Mouse (Mus musculus) urinary bladder, postnatal 10 days (tissue): Measurements from ENCODE around the gene Kremen1.

Experiments used
- DNase-seq: peaks from one replicate; pipeline ENCODE4 v3.0.0; 2022; ENCODE audit warnings: low spot score

Kremen1 gene

DNA sequence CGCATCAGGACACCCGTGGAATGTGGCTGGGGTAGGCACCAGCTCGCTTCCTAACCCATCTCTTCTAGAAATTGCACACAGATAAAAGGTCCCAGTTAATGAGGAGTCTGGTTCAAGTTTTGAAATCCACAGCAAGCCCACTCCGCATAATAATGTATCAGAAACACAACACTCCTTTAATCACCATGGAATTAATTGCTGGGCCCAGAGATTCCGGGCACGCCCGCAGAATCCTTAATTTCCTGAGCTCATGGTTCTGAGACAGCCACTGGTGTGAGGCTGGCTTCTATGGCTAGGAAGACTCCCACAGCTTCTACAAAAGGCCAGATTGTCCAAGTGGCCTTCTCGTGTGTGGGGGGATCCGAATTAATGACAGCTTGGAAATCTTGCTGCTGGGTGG lies 94.0 kb downstream of the Kremen1 start:
- no peak for DNase-seq

DNA sequence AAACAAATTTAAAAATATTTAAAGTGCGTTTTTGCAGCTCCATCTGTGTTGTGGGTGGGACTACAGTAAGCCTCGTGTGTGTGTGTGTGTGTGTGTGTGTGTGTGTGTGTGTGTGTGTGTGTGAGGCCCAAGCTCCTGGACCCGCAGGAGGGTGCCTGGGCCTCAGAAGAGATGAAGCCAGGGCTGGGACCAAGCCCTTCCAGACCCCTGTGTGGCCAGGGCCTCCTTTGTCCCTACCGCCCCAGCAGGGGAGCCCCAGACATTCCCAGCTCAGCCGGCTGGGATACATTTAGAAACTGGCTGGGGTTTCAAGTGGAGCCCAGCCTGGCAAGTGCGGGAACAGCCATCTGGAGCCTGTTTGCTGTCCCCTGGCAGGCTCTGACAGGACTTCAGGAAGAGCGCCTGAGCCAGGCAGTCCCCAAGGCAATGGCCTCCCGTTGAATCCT lies 95.9 kb downstream of the Kremen1 start:
- DNase-seq = no peak

DNA sequence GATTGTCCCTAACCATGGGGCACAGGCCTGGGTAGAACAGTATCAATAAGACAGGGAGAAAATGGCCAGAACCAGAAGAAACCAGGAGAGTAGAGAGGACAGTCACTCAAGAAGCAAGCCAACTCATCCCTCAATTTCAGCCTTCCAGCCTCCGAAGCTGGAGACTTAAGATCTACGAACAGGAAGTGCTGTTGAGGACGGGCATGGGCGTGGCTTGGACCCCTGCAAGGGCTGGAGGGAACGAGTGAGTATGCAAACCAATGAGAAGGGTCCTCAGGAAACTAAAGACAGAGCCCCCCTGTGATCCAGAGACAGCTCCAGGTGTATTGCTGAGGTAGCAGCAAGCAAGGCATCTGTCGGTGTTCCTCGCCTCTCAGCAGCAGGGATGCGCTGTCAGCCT lies 97.0 kb downstream of the Kremen1 start:
- no peak for DNase-seq

DNA sequence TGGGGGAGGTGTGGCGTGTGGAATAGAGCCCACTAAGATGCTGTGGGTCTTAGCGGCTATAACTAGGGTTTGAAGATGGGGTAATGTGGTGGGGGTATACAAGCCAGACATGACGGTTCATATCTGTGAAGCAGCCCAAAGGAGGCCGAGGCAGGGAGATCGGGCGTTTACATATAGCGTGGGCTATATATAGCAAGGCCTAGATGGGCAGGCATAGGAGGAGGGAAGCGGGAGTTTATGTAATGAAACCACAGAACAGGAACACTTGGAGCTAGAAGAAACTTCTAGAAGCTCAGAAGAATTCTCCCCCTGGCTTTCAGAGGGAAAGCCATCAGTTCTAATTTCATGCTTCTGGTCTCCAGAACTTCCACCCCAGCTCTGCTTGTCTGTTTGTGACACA lies 97.9 kb downstream of the Kremen1 start:
- DNase-seq = no peak

DNA sequence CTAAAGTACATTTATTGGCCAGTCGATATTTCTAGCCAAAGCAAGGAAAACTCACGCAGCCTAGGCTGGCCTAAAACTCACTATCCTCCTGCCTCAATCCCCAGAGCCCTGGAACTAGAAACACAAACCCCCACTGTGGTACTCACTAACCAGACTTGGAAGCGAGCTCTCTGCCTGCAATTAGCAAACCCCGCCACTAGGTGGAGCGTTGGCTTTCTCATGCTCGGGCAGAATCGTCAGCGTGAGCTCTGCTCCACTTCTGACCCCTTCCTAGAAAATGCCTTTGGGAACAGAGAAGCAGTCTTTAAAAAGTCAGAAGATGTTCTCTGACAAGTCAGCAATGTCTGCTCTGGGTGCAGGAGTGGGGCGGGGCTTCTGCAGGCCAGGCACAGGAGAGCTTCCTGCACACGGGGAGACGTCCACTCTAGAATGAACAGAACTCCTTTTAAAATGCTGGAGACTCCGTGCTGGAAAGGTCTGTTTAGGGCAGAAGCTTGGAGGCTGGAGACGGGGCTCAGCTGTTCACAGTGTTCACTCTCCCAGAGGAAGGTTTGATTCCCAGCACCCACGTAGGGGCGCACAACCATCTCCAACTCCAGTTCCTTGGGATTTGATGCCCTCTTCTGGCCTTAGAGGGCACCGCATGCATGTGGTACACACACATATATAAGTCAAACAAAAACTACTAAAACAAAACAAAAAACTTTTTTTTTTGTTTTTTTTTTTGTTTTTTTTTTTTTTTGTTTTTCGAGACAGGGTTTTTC lies 100.5 kb downstream of the Kremen1 start:
- no peak for DNase-seq

DNA sequence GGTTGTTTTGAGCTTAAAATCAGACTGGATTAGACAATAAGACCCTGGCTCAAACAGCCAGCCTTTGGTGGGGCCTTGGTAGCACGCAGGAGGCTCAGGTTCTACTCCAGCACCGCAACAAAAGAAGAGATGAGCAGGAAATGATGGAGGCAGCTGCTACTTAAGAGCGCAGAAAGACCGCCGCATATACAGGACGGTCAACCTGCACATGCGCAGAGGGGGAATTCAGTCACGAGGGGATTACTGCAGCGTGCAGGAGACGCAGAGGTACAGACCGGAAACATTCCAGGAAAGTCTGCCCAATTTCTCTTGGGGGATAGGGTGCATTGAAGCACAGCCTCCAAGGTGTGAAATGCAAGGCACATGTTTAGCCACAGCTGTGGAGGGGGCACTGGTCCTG lies 103.3 kb downstream of the Kremen1 start:
- DNase-seq = no peak

DNA sequence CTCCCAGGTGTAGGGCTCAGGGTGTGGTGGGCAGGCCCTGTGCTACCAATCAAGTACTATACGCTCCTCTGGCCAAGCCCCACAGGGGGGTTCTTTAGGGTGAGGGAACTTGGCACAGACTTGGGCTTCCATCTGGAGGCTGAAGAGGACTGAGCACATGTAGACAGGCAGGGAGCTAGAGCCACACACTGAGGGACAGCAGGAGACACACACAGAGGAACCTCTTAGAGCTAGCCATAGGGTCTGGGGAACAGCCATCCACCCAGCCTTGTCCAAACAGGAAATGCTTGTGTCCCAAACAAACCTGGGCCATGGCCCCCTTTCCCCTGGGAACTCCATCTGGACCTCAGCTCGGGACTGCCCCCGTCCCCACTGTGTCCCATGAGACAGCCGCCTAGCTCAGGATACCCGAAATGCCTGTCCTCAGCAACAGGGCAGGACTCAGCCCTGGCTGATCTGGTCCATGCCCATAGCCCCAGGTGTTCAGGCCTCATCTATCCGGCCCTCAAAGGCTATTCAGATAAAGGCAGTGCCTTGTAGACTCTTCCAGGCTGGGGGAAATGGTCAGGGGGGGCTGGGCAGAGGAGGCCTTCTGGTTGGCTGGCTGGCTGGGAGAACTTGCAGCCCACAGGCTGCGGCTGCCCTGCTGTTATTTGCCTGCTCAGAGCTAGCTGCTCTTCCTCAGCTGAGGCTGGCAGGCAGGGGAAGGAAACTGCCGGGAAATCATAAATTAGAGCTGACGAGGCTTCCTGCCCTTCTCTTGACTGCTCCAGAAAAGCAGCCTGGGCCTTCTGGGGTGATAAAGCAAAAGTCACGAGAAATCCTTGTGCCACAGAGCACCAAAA lies 106.2 kb downstream of the Kremen1 start:
- no peak for DNase-seq

DNA sequence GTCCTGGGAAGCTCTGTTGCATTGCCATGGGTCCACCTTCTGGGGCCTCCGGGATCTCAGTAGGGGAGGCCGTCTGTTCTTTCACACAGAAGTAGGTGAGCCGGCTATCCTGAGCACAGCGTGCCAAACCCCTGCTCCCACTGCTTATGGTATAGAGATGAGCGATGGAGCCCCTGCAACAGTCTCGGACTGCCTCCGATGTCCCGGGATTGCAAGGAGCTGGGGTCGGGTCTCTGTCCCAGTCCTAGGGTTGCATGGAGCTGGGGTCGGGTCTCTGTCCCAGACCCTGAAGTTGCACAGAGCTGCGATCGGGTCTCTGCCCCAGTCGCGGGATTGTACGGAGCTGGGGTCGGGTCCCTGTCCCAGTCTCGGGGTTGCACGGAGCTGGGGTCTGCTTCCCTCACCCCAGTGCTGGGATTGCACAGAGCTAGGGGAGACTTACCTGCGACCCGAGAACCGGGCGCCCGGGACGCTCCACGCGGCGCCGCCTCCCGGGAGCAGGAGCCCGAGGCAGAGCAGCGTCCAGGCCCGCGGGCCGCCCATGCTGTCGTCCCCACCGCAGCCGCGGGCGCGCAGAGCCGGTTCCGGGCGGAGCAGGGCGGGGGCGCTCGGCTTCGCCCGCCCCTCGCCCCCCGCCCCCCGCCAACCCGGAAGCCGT lies 109.5 kb downstream of the Kremen1 start, which contains the start of gene Emid1:
TSS of gene Emid1 (minus strand) at position 578 of the 658 bp plus-strand sequence.
- no peak for DNase-seq

DNA sequence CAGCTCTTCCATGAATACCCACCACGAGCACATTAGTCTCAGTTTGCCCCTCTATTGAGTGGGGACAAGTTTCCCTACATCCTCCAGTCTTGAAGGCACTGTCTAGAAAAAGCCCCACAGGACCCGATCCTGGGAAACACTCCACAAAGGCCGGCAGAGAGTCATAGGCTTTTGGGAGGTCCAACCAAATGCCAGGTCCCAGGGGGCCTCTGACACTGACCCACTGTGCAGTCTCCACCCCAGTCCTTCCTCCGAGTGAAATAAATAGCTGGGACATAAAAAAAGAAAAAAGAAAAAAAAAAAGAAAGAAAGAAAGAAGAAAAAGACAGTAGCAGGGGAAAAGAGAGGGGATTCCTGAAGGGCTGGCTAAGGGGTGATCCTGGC lies 110.1 kb downstream of the Kremen1 start:
- DNase-seq = no peak

DNA sequence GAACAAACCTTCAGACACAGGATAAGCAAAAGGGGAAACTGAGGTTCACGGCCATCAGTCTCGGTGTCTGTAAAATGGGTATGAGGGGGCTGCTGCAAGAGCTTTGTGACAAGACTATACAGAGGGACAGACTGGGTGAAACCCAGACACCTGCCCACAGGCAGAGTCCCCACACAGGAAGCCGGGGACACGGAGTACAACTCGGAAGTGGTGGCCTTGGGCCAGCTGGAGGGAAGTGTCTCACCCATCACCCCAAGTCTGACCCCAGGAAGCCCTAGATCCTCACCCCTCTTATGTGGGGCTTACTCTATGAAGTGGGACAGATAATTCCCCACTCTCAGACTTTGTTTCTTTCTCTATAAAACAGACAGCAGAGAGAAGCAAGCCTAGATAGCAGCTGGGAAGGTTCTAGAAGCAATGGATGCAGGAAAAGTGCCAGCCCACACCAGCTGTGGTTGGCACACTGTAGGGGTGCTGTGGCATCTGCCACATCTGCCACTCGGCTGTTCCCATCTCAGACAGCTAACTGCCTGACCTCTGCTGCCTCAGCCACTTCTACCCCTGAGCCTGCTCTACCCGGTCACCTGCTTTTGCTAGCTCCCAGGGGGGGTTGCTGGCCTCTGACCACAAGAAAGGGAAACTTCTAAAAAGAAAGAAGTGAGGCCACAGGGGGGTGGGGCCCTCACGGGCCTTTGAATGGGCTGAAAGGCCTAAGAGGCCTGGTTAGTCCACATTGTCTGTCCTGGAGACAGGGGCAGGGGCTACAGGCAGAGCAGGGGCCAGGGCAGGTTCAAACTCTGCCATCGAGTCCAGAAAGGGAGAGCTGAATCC lies 110.7 kb downstream of the Kremen1 start:
- no peak for DNase-seq

DNA sequence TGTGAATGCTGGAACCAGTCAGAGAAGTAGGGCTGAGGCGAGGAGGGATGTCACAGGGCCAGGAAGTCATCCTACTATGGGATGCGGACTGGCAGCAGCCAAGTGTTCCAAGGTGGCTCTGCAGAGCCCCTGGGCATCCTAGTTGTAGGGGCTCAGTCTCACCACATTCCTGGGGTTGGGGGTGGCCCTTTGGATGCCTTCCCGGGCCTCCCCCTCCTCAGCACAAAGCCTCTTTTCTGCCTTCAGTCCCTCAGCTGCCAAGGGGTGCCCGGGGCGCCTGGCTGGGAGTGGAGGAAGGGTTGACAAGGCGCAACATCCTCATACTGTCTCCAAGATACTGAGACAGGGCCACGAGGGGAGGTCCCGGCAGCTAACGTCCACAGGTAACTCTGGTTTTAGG lies 111.4 kb downstream of the Kremen1 start:
- no peak for DNase-seq

DNA sequence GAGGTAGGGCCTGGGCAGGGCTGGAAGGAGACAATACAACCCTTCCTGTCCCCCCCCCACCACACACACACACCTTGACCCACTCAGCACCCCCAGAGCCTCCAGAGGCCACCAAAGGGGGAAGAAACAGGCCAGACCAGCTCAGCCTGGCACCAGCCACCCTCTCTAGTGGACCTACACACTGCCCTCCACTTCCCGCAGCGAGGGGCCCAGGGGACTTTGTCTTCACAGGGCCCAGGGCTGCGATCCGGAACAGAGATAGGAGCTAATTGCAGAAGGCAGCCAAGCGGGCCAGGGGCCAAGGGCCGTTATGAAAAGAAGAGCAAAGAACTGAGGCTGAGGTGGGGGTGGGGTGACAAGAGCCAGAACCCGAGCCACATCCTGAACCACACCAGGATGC lies 112.1 kb downstream of the Kremen1 start:
- DNase-seq = no peak

DNA sequence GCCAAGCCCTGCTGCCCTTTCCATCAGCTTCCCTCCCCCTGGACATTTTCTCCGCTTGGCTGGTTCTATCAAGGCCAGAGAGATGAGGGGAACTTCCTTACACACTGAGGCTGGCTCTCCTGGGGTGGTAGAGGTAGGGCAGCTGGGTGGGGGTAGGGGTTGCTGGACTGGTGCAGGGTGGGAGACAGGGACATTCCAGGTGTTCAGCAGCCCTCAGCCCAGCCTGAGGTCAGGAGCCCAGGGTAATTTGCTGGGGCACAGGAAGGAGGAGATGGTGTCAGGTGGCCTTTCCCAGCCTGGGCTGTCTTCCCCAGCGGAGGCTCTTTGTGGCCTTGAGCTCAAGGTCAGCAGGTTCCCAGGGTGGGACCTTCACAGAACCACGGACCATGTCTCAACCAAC lies 115.8 kb downstream of the Kremen1 start:
- no peak for DNase-seq

DNA sequence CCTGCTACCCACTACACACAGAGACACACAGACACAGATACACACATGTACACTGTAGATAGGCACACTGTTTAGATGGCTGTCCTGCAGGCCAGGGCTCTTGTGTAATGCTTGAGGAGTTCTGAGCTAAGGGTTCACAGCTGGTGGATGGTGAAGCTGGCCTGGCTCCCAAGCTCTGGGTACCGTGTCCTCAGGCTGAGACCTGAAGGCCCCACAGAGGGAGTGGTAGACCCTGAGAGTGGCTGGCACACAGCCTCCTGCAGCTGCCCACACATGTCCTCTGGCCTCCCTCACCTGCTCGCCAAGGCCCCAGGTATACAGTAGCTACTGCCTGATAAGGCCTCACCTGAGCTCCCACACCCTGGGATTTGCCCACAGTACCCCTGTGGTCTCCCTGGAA lies 119.4 kb downstream of the Kremen1 start:
- DNase-seq = no peak
